Mouse (Mus musculus) intestine, embryonic 16.5 days (tissue): ENCODE data around the gene Lyst. TPM values are rescaled to one million over a fixed set of nuclear protein-coding genes. Genes with fewer than 3 reads are reported as not detected.

Experiments
- ATAC-seq: fragments of 200-750 bp; cut with Nextera tagmentation; 2 replicates; pipeline ENCODE4 v1.8.0; 2017; ENCODE audit warnings: moderate TSS enrichment, moderate library complexity
- H3K27ac ChIP-seq: fragments of 300-500 bp; sonication (generic); 2 replicates; pipeline ENCODE4 v1.5.1; 2014; ENCODE audit warnings: mild to moderate bottlenecking, low read length
- H3K27me3 ChIP-seq: fragments of 300-500 bp; sonication (generic); replicated peaks from 2 replicates; pipeline ENCODE4 v1.6.1; 2014; ENCODE audit warnings: low read length, control low read depth, mixed read lengths; ENCODE audit not compliant: control insufficient read depth, insufficient read depth
- H3K36me3 ChIP-seq: fragments of 300-500 bp; sonication (generic); 2 replicates; pipeline ENCODE4 v1.6.1; 2014; ENCODE audit warnings: low read length, control low read depth; ENCODE audit not compliant: control insufficient read depth, insufficient read depth
- H3K4me1 ChIP-seq: fragments of 300-500 bp; sonication (generic); 2 replicates; pipeline ENCODE4 v1.6.1; 2014; ENCODE audit warnings: low read length, control low read depth, mixed read lengths; ENCODE audit not compliant: control insufficient read depth, insufficient read depth
- H3K4me2 ChIP-seq: fragments of 300-500 bp; sonication (generic); 2 replicates; pipeline ENCODE4 v1.6.1; 2014; ENCODE audit warnings: low read depth, low read length, control low read depth
- H3K4me3 ChIP-seq: fragments of 300-500 bp; sonication (generic); 2 replicates; pipeline ENCODE4 v1.5.1; 2014; ENCODE audit warnings: mild to moderate bottlenecking, low read length
- H3K9ac ChIP-seq: fragments of 300-500 bp; sonication (generic); 2 replicates; pipeline ENCODE4 v1.6.1; 2014; ENCODE audit warnings: low read depth, low read length
- H3K9me3 ChIP-seq: fragments of 300-500 bp; sonication (generic); 2 replicates; pipeline ENCODE4 v1.6.1; 2016; ENCODE audit warnings: low read length, control low read depth; ENCODE audit not compliant: control insufficient read depth
- WGBS: fragments of 180-500 bp; shearing (Covaris S2); extraction: QIAGEN DNeasy Blood & Tissue Kit; methylation state at CpG from one replicate; pipeline ENCODE4 v1.1.7; 2014; 5-methylcytosine and 5-hydroxymethylcytosine counted together
- polyA plus RNA-seq: library from polyadenylated mRNA; unstranded; fragments of >200 nt; fragmentation: Nextera tagmentation; extraction: Ambion mirVana; gene quantifications from 2 replicates; pipeline ENCODE4 v1.2.1, GENCODE M21; 2015

The Lyst gene
- polyA plus RNA-seq, 1 experiment from 2014 or later = 3.0 TPM

DNA sequence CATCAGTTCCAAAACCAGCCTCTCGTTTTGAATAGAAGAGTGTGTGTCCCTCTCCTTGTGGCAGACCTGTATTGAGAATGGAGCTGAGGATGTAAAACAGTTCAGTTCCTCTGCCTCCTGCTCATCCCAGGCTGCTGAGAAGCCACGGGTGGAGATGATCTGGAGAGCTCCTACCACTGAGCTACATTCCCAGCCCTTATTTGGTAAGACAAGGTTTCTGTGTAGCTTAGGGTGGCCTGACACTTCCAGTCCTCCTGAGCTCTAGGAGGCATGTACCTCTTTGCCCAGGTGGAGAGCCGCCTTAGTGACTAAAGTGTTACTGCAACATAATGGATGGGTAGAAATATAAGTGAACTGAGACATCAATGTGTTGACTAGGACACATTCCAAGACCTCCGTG is 190.8 kb downstream of the Lyst start:
- no peak overlapping the region for H3K9ac ChIP-seq
- no peaks in the 10 kb centered on the region for H3K36me3 ChIP-seq
- no peak for ATAC-seq
- no peak overlapping the region for H3K27ac ChIP-seq
- peaks cover 33% of the 10 kb centered on the region for H3K27me3 ChIP-seq
- no peak overlapping the region for H3K4me3 ChIP-seq
- H3K9me3 ChIP-seq = no peaks in the 10 kb centered on the region
- 60% methylated on average over 4 of the region's 4 CpGs for whole genome bisulfite sequencing
- H3K4me1 ChIP-seq = peaks cover 11% of the 10 kb centered on the region
- no peak overlapping the region for H3K4me2 ChIP-seq

DNA sequence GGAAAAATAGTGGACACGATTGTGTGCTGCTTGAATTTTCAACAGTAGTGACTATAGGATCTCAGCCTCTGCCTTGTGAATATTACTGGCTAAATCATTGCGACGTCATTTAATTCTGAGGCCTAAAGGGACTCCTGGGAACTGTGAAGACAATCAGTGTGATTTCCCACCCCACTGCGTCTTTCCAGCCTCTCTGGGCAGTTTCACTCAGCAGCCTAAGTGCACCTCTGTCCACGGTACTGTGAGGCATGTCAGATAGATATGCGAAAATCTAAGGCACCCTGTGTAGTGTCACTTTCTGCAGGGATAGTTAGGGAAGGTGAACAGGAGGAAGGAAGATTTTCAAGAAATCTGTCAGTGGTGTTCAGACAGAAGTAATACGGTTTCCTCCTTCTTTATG is 193.1 kb downstream of the Lyst start:
- H3K27me3 ChIP-seq = peaks cover 38% of the 10 kb centered on the region
- no peak overlapping the region; the same call in 1 of the 2 replicates for H3K4me3 ChIP-seq
- H3K4me2 ChIP-seq = no peak overlapping the region
- ATAC-seq = no peak
- H3K36me3 ChIP-seq = no peaks in the 10 kb centered on the region
- H3K27ac ChIP-seq = no peak overlapping the region
- H3K4me1 ChIP-seq = peaks cover 11% of the 10 kb centered on the region
- WGBS = 43% methylated on average over 7 of the region's 7 CpGs
- no peak overlapping the region for H3K9ac ChIP-seq
- no peaks in the 10 kb centered on the region for H3K9me3 ChIP-seq

DNA sequence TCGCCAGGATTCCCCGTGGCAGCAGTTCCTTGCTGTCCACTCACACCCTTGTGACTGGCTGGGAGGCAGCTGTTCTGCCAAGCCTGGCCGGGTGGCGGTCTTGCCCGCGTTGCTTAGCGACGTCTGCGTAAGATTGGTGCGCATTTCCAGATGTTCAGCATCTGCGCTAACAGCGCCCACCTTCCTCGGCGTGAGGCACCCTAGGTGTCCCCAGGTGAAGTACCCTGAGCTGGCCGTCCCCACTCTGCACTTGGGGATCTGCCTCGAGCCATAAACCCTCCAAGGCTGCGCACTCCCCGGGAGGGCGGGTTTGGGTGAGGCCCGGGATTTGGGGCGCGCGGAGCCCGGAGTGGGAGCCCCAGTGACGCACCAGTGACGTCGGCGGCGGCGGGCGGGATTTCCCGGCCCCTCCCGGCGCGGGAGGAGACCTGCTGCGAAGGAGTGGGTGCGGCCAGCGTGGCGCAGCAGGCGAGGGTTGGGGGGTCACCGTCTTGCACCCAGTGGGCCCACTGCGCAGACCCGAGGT is 193.8 kb downstream of the Lyst start, which contains the start of gene Gng4:
TSS of gene Gng4 (plus strand) at position 166 of the 526 bp plus-strand sequence.
- under 1% methylated on average over 43 of the region's 43 CpGs for WGBS
- peak within 1 kb of the TSS; percentile 56 for H3K9ac ChIP-seq

DNA sequence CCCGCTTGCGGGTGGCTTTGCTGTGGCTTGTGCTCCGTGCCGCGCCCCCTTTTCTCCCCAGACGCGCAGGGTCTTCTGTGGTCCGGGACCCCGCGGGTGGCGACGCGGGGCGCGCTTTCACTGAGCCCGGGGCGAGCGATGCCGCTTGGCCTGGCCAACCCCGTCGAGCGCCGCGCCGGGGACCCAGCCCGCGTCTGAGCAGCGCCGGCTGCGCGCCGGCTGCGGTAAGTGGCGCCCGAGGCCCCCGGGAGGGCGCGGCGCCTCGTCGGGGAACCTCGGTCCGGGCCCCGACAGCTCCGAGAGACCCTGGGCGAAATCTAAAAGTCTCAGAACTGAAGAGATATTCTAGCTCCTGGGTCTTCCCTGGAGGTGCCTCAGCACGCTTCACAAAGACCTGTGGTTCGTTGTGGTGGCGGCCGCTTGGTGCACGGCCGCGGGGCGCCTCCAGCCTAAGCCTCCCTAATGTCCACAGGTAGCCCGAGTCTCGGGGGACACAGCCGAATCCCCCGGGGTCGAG is 194.3 kb downstream of the Lyst start:
- under 1% methylated on average over 59 of the region's 59 CpGs for WGBS
- ATAC-seq = peak; percentile 69

More for the DNA sequence above, 193.8 kb downstream of the Lyst start, which contains the start of gene Gng4:
- ATAC-seq = peak; percentile 66
- H3K9me3 ChIP-seq = no peaks in the 10 kb centered on the region
- H3K27me3 ChIP-seq = peaks cover 38% of the 10 kb centered on the region
- H3K36me3 ChIP-seq = no peaks in the 10 kb centered on the region
- H3K4me2 ChIP-seq = peak within 1 kb of the TSS; percentile 90
- peak within 1 kb of the TSS; percentile 63 for H3K4me3 ChIP-seq
- no peak within 1 kb of the TSS for H3K27ac ChIP-seq
- peaks cover 11% of the 10 kb centered on the region for H3K4me1 ChIP-seq

DNA sequence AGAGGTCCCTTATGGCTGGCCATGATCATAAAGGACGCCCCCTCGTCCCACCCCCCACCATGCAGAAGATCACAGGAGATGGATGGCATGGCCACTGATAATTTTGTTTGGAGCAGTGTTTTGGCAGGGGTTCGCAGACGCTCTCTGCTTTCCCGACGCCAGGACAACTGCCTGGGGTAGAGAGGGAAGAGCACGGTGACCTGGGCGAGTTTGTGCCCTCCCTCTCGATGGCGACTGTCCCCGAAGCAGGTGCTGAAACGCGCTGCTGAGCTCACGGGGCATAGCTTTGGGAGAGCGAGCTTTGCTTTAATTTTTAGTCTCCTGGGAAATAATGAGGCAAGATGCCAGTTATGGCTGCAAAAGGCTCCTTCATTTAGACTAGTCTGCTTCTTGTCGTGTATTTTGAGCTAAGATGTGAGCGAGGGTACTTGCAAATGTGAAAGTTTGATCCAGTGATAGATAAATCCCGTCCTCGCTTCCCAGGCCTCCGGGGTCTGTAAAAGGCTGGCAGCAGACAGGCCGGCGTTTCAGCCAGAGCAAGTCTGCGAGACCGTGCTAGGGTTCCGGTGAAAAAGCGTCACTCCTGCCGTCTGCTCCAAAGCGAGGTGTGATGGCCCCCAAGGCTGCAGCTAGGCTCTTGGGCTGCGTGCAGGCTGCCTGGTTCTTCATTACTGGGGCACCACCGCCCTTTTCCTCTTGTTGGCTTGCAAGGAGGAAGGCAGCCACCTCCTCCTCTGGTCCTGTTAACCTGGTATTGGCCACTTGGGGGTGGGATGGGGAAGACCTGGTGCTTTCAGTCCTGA is 195.0 kb downstream of the Lyst start:
- no peaks in the 10 kb centered on the region for H3K9me3 ChIP-seq
- peak overlapping the region; percentile 90 for H3K4me2 ChIP-seq
- peak; percentile 72 for ATAC-seq
- WGBS = 1% methylated on average over 30 of the region's 30 CpGs
- H3K27me3 ChIP-seq = peaks cover 38% of the 10 kb centered on the region
- 0 out of 2 replicates have a peak overlapping the region, but pooled peaks have one; percentile 56 for H3K9ac ChIP-seq
- H3K4me3 ChIP-seq = peak overlapping the region; percentile 63
- H3K27ac ChIP-seq = no peak overlapping the region
- peaks cover 11% of the 10 kb centered on the region for H3K4me1 ChIP-seq
- no peaks in the 10 kb centered on the region for H3K36me3 ChIP-seq

More for the DNA sequence above, 194.3 kb downstream of the Lyst start:
- H3K36me3 ChIP-seq = no peaks in the 10 kb centered on the region
- no peak overlapping the region for H3K27ac ChIP-seq
- H3K4me2 ChIP-seq = peak overlapping the region; percentile 90
- H3K4me3 ChIP-seq = peak overlapping the region; percentile 63
- peaks cover 38% of the 10 kb centered on the region for H3K27me3 ChIP-seq
- H3K9ac ChIP-seq = peak overlapping the region; percentile 56
- no peaks in the 10 kb centered on the region for H3K9me3 ChIP-seq
- peaks cover 11% of the 10 kb centered on the region for H3K4me1 ChIP-seq

DNA sequence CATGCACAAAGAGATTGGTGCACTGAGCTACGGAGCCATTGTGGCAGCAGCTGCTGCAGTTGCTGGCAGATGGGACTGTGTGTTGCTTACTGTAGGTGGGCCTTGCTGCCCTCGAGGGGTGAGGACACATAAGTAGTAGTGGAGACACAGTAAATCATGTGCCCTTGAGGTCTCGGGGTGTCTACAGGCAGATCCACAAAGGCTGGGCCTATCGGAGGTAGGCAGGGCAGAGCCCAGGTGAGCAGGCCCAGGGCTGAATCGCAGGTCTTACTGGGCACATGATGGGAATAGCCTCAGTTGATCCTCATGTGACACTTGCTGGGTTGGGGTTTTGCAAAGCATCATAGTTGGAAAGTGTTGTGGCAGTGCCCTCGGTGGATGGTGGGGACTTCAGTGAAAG is 196.8 kb downstream of the Lyst start:
- H3K27ac ChIP-seq = no peak overlapping the region
- WGBS = 84% methylated on average over 6 of the region's 6 CpGs
- H3K4me3 ChIP-seq = no peak overlapping the region
- no peak overlapping the region for H3K9ac ChIP-seq
- H3K4me1 ChIP-seq = peaks cover 11% of the 10 kb centered on the region
- H3K36me3 ChIP-seq = no peaks in the 10 kb centered on the region
- no peak for ATAC-seq
- no peaks in the 10 kb centered on the region for H3K9me3 ChIP-seq
- no peak overlapping the region for H3K4me2 ChIP-seq
- H3K27me3 ChIP-seq = peaks cover 38% of the 10 kb centered on the region

DNA sequence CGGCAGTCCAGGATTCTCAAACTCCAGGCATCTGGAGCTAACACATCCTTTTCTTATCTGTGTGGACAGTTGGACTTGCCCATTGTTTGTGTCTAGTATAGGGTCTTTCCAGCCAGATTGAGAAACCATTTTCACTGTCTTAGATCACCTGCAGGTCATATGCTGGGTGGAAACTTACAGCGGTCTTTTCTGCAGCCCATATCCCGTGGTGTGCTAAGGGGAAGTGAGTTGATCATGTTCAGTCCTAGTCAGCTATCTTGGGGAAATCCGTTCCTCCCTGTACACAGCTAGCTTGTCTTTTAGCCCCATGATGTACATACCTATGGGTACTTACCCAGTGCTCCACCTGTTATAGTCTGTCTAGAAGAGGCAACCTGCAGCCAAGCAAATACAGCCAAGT is 197.9 kb downstream of the Lyst start:
- H3K4me3 ChIP-seq = no peak overlapping the region
- H3K36me3 ChIP-seq = no peaks in the 10 kb centered on the region
- H3K27ac ChIP-seq = no peak overlapping the region
- H3K9me3 ChIP-seq = no peaks in the 10 kb centered on the region
- ATAC-seq = no peak
- H3K27me3 ChIP-seq = peaks cover 33% of the 10 kb centered on the region
- no peak overlapping the region for H3K9ac ChIP-seq
- no peak overlapping the region for H3K4me2 ChIP-seq
- H3K4me1 ChIP-seq = peaks cover 11% of the 10 kb centered on the region
- WGBS = 91% methylated on average over 4 of the region's 4 CpGs

DNA sequence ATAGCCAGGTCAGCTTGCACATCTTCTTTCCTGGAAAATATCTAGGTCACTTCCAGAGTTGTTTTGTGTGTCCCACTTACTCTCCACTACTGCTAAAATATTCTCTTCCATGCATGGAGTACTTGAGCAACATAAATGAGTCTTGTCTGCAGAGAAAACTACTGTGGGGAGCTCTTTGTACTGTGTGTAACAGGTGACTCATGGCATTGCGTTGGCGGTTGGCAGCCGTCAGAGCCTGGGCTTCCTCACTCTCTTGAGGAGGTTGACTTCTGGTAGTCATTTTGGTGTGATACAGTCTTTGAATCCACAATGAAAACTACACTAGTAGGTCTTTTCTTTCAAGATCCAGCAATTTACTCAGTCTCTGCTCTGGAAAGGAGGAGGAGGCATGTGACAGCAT is 201.8 kb downstream of the Lyst start:
- no peaks in the 10 kb centered on the region for H3K9me3 ChIP-seq
- no peaks in the 10 kb centered on the region for H3K36me3 ChIP-seq
- no peak for ATAC-seq
- no peak overlapping the region for H3K4me2 ChIP-seq
- H3K4me1 ChIP-seq = no peaks in the 10 kb centered on the region
- H3K27ac ChIP-seq = no peak overlapping the region
- H3K27me3 ChIP-seq = peaks cover 3% of the 10 kb centered on the region; the same call in 1 of the 2 replicates
- H3K9ac ChIP-seq = no peak overlapping the region
- no peak overlapping the region for H3K4me3 ChIP-seq
- 91% methylated on average over 3 of the region's 3 CpGs for WGBS

DNA sequence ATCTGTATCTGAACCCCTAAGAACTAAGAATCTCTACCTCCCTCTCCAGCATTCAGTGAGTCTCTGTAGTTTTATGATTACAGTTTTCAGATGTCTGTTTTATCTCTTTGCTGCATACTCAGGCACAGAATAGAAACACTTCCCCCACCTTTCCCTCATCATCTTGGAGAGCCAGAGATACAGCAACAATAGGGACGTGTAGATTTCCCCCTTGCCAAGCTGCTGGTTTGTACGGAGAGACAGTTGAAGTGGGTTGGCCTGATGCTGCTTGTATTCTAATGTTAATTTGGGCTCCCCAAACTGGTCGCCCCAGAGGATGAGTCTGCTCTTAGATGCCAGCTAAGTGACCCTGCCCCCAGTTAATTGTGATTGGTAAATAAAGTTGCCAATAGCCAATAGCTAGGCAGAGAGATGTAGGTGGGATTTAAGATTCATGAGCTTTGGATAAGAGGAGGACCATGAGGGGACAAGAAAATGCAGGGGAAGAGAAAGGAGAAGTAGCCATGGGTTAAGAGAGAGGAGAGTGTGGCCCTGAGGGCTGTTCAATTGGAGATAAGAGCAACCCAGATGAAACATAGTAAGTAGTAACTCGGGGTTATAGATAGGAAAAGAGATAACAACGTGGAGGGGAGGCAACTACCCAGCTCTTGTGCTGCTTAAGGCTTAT is 205.1 kb downstream of the Lyst start:
- H3K4me1 ChIP-seq = no peaks in the 10 kb centered on the region
- no peak for ATAC-seq
- no peaks in the 10 kb centered on the region for H3K9me3 ChIP-seq
- H3K4me3 ChIP-seq = no peak overlapping the region
- H3K4me2 ChIP-seq = no peak overlapping the region
- H3K27ac ChIP-seq = no peak overlapping the region
- H3K36me3 ChIP-seq = no peaks in the 10 kb centered on the region
- WGBS = 28% methylated on average over 5 of the region's 5 CpGs
- no peak overlapping the region for H3K9ac ChIP-seq
- H3K27me3 ChIP-seq = no peaks in the 10 kb centered on the region
